Mouse (Mus musculus): ENCODE results near the gene Hdac8. TPM values are rescaled to one million over a fixed set of nuclear protein-coding genes. Genes with fewer than 3 reads are reported as not detected.

Gene Hdac8
- total RNA-seq, 4 experiments from 2014 or later = 3.8 to 4.1 (median 4.0) TPM

Small RNA genes lying within 50 kb of the gene (microRNA-seq; reads per million reads assigned to microRNA genes)
- gene Gm26318 = not detected

Other genes with a start within 250 kb of the Hdac8 start
- 10 to 100 TPM; 35.0 to 52.4 (median 39.0) TPM for gene Phka1, start 138.9 kb upstream of the Hdac8 start, total RNA-seq (2022)
- gene Gm3880, start 181.6 kb upstream of the Hdac8 start, total RNA-seq (2022) = not detected
- gene Gm9112, start 202.3 kb upstream of the Hdac8 start, total RNA-seq (2022) = not detected
- not detected for gene Dmrtc1b, start 202.5 kb upstream of the Hdac8 start, total RNA-seq (2022)